Mouse (Mus musculus) midbrain, embryonic 16.5 days (tissue): ENCODE results near the gene Nckap5l. TPM values are rescaled to one million over a fixed set of nuclear protein-coding genes. Genes with fewer than 3 reads are reported as not detected.

Experiments used
- ATAC-seq: fragments of 200-750 bp; cut with Nextera tagmentation; 2 replicates; pipeline ENCODE4 v1.8.0; 2017; ENCODE audit warnings: moderate TSS enrichment
- H3K27ac ChIP-seq: fragments of 300-500 bp; sonication (generic); 2 replicates; pipeline ENCODE4 v1.5.1; 2014; ENCODE audit warnings: mild to moderate bottlenecking, low read length, mixed read lengths
- H3K27me3 ChIP-seq: fragments of 300-500 bp; sonication (generic); 2 replicates; pipeline ENCODE4 v1.6.1; 2014; ENCODE audit warnings: low read depth, low read length, mixed read lengths; ENCODE audit not compliant: control insufficient read depth, insufficient read depth
- H3K36me3 ChIP-seq: fragments of 300-500 bp; sonication (generic); 2 replicates; pipeline ENCODE4 v1.6.1; 2014; ENCODE audit warnings: mild to moderate bottlenecking, low read length, moderate library complexity, mixed read lengths; ENCODE audit not compliant: control insufficient read depth, insufficient read depth
- H3K4me1 ChIP-seq: fragments of 300-500 bp; sonication (generic); 2 replicates; pipeline ENCODE4 v1.6.1; 2014; ENCODE audit warnings: mild to moderate bottlenecking, low read length, mixed read lengths; ENCODE audit not compliant: control insufficient read depth, insufficient read depth
- H3K4me2 ChIP-seq: fragments of 300-500 bp; sonication (generic); 2 replicates; pipeline ENCODE4 v1.6.1; 2014; ENCODE audit warnings: mild to moderate bottlenecking, low read length, mixed read lengths
- H3K4me3 ChIP-seq: fragments of 300-500 bp; sonication (generic); 2 replicates; pipeline ENCODE4 v1.5.1; 2014; ENCODE audit warnings: low read depth, mild to moderate bottlenecking, low read length, moderate library complexity, mixed read lengths
- H3K9ac ChIP-seq: fragments of 300-500 bp; sonication (generic); 2 replicates; pipeline ENCODE4 v1.6.1; 2014; ENCODE audit warnings: low read depth, low read length, mixed read lengths
- H3K9me3 ChIP-seq: fragments of 300-500 bp; sonication (generic); replicated peaks from 2 replicates; pipeline ENCODE4 v1.6.1; 2014; ENCODE audit warnings: mild to moderate bottlenecking, low read length, mixed read lengths; ENCODE audit not compliant: control insufficient read depth, poor library complexity, severe bottlenecking
- WGBS: fragments of 180-500 bp; shearing (Covaris S2); extraction: QIAGEN DNeasy Blood & Tissue Kit; methylation state at CpG from one replicate; pipeline ENCODE4 v1.1.7; 2014; 5-methylcytosine and 5-hydroxymethylcytosine counted together
- polyA plus RNA-seq: library from polyadenylated mRNA; unstranded; fragments of >200 nt; fragmentation: Nextera tagmentation; extraction: Ambion mirVana; gene quantifications from 2 replicates; pipeline ENCODE4 v1.2.1, GENCODE M21; 2015

The Nckap5l gene
- polyA plus RNA-seq, result 16.2 and 17.1 TPM in 2 replicates

- Histone ChIP-seq H3K36me3 (no peaks in the 10 kb centered on the region), H3K4me2 (peak within 1 kb of the TSS; percentile 85), H3K4me1 (peaks cover 37% of the 10 kb centered on the region), H3K27ac (peak within 1 kb of the TSS; percentile 90), H3K27me3 (no peaks in the 10 kb centered on the region), H3K4me3 (peak within 1 kb of the TSS; percentile 93), H3K9ac (peak within 1 kb of the TSS; percentile 88), H3K9me3 (no peaks in the 10 kb centered on the region)
- peak; percentile 95 for ATAC-seq
- WGBS, result under 1% methylated on average over 43 of the region's 45 CpGs
Observed at GRCm38 (mm10) chr15:99457606-99458401, at the start of gene Nckap5l. Nckap5l (minus strand) TSS chr15:99457748.

GRCm38 (mm10) chr15:99505324-99506095 lies 48.0 kb upstream of the Nckap5l start:
- H3K9ac ChIP-seq, result no peak overlapping the region
- H3K27me3 ChIP-seq, result no peaks in the 10 kb centered on the region
- 82% methylated on average over 15 of the region's 15 CpGs for WGBS
- no peaks in the 10 kb centered on the region for H3K9me3 ChIP-seq
- peaks cover 5% of the 10 kb centered on the region; the same call in 1 of the 2 replicates for H3K36me3 ChIP-seq
- H3K27ac ChIP-seq, result no peak overlapping the region
- ATAC-seq, result no peak
- peaks cover 9% of the 10 kb centered on the region; the same call in 1 of the 2 replicates for H3K4me1 ChIP-seq
- H3K4me2 ChIP-seq, result no peak overlapping the region
- H3K4me3 ChIP-seq, result no peak overlapping the region

GRCm38 (mm10) chr15:99503256-99503655 lies 45.7 kb upstream of the Nckap5l start:
- peaks cover 2% of the 10 kb centered on the region; the same call in 1 of the 2 replicates for H3K36me3 ChIP-seq
- no peak overlapping the region for H3K9ac ChIP-seq
- no peak overlapping the region for H3K4me3 ChIP-seq
- H3K4me2 ChIP-seq, result no peak overlapping the region
- ATAC-seq, result no peak
- no peaks in the 10 kb centered on the region for H3K9me3 ChIP-seq
- 80% methylated on average over 5 of the region's 5 CpGs for WGBS
- peaks cover 9% of the 10 kb centered on the region; the same call in 1 of the 2 replicates for H3K4me1 ChIP-seq
- H3K27ac ChIP-seq, result no peak overlapping the region
- no peaks in the 10 kb centered on the region for H3K27me3 ChIP-seq

DNA sequence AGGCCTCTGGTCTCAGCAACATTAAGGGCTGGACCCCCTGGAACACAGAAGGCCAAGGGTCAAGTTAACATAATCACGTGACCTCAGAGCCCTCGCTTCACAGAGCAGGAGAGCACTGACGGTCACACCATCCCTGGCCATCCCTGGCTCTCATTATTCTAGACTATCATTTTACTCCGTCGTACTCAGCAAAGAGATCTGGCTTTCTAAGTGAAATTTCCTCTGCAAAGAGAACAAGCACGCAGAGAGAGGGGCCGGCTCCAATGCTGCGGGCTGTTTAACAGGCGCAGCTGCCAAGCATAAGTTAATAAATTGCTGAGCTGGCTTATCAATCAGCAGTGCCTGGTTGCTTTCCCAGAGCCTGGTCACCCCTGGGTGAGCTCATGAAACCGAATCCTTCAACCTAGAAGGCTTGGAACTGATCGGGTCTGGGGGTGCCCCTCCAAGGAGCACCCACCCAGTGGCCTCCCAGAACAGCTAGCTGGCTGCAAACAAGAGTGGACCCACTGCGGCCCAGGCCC lies 44.8 kb upstream of the Nckap5l start:
- 41% methylated on average over 12 of the region's 12 CpGs for WGBS

DNA sequence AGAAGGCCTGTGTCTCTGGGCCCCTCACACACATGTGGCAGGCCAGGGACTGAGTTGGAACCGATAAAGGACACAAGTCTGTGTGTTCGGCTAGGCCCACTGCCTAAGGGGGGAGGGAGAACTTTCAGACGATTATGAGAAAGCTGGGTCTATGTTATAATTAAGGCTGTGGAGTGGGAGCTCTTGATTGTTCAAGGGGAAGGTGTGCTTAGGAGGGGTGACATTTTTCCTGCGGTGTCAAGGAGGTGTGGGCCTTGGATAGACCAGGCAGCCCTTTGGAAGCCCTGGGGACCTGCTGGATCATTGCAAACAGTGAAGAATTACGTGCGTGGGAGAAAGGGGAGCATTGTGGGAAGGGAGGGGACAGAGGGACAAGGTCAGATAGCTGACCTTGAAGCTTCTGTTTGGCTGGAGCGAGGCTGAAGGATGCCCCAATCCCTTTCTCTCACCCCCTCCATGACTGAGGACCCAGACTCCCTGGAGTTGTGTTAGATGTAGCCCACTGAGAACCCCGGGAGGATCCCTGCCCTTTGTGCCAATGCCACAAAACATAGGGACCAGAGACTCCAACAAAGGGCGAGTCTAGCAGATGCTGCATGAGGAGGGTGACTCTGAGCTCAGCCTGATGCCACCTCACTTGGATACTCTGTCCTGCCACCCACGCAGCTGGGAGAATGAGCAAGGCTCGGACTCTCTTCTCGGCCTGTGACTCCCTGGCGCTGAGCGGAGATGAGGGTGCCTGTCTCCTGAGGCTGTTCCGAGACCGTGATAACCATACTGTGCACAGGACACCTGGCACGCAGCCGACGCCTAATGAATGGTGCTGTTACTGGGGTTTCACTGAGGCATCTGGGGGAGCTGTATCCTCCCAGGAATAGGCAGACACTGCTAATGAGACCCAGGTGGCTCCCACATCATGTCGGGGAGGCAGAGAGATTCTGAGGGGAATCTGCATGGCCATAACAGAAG lies 44.0 kb upstream of the Nckap5l start:
- H3K4me2 ChIP-seq, result no peak overlapping the region
- H3K4me1 ChIP-seq, result peaks cover 16% of the 10 kb centered on the region; the same call in 1 of the 2 replicates
- no peaks in the 10 kb centered on the region for H3K9me3 ChIP-seq
- no peaks in the 10 kb centered on the region for H3K27me3 ChIP-seq
- 65% methylated on average over 20 of the region's 20 CpGs for WGBS
- 0 out of 2 replicates have a peak overlapping the region, but pooled peaks have one; percentile 20 for H3K9ac ChIP-seq
- H3K27ac ChIP-seq, result peak overlapping the region; percentile 55
- peaks cover 2% of the 10 kb centered on the region; the same call in 1 of the 2 replicates for H3K36me3 ChIP-seq
- no peak for ATAC-seq
- H3K4me3 ChIP-seq, result no peak overlapping the region

More for the DNA sequence above, 44.8 kb upstream of the Nckap5l start:
- Histone ChIP-seq H3K9me3 (no peaks in the 10 kb centered on the region), H3K4me2 (no peak overlapping the region), H3K27me3 (no peaks in the 10 kb centered on the region), H3K9ac (no peak overlapping the region), H3K4me3 (no peak overlapping the region), H3K27ac (peak overlapping the region; percentile 55), H3K36me3 (peaks cover 2% of the 10 kb centered on the region; the same call in 1 of the 2 replicates), H3K4me1 (peaks cover 13% of the 10 kb centered on the region; the same call in 1 of the 2 replicates)
- ATAC-seq, result no peak

DNA sequence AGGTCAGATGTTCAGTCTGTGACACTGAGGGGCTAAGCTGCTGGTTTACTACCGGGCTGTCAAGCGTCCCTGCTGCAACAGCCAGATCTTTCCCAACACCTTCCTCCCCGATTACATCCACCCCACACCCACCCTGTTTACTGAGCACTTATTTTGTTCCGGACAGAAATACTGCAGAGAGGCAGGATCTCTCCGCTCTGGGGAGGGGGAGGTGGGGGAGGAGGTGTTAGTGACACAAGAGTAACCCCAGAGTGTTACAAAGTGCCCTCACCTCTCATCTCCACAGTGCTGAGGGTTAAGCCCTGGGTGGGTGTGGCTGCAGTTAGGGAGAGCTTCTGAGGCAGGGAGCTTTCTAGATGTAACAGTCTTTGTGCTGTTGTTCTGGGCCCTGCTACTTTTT lies 42.8 kb upstream of the Nckap5l start:
- Histone ChIP-seq H3K9ac (no peak overlapping the region), H3K4me1 (peaks cover 16% of the 10 kb centered on the region; the same call in 1 of the 2 replicates), H3K4me3 (no peak overlapping the region), H3K4me2 (no peak overlapping the region), H3K9me3 (no peaks in the 10 kb centered on the region), H3K27ac (no peak overlapping the region), H3K36me3 (peaks cover 2% of the 10 kb centered on the region; the same call in 1 of the 2 replicates), H3K27me3 (no peaks in the 10 kb centered on the region)
- no peak for ATAC-seq
- WGBS, result 55% methylated on average over 5 of the region's 5 CpGs

DNA sequence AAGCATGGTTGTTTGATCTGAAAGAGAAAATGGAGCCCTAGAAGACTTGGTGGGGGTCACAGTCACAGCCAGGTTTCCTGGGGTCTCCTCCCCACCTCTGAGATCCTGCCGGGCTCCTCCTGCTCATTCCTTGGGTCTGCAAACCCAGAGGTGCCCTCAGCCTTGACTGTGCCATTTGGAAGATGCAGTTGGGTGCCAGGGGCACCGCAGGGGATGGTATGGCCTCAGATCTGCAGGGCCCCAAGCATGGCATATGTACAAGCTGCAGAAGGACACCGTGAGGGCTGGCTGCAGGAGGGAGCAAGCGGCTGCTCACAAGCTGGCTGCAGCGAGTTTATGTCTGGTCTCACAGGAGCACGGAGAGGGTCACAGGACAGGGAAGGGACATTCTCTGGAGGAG lies 42.2 kb upstream of the Nckap5l start:
- WGBS, result 62% methylated on average over 6 of the region's 6 CpGs
- H3K27me3 ChIP-seq, result no peaks in the 10 kb centered on the region
- H3K9me3 ChIP-seq, result no peaks in the 10 kb centered on the region
- H3K4me3 ChIP-seq, result no peak overlapping the region
- no peak overlapping the region for H3K9ac ChIP-seq
- H3K36me3 ChIP-seq, result peaks cover 2% of the 10 kb centered on the region; the same call in 1 of the 2 replicates
- H3K4me1 ChIP-seq, result peaks cover 16% of the 10 kb centered on the region; the same call in 1 of the 2 replicates
- no peak overlapping the region for H3K4me2 ChIP-seq
- no peak for ATAC-seq
- H3K27ac ChIP-seq, result no peak overlapping the region

GRCm38 (mm10) chr15:99498781-99499180 lies 41.2 kb upstream of the Nckap5l start:
- peaks cover 16% of the 10 kb centered on the region; the same call in 1 of the 2 replicates for H3K4me1 ChIP-seq
- peaks cover 2% of the 10 kb centered on the region; the same call in 1 of the 2 replicates for H3K36me3 ChIP-seq
- no peaks in the 10 kb centered on the region for H3K9me3 ChIP-seq
- 70% methylated on average over 4 of the region's 4 CpGs for WGBS
- no peak overlapping the region for H3K4me3 ChIP-seq
- no peak overlapping the region for H3K27ac ChIP-seq
- ATAC-seq, result no peak
- H3K27me3 ChIP-seq, result no peaks in the 10 kb centered on the region
- H3K9ac ChIP-seq, result no peak overlapping the region
- H3K4me2 ChIP-seq, result no peak overlapping the region
